Mouse (Mus musculus): ENCODE measurements around the gene Nr1h2. TPM values are rescaled to one million over a fixed set of nuclear protein-coding genes. Genes with fewer than 3 reads are reported as not detected.
A peak's percentile ranks its signal among the peaks of the same experiment; 100 is the strongest.

Nr1h2 gene
- polyA plus RNA-seq, 1 experiment from 2014 or later: 57.2 TPM

DNA sequence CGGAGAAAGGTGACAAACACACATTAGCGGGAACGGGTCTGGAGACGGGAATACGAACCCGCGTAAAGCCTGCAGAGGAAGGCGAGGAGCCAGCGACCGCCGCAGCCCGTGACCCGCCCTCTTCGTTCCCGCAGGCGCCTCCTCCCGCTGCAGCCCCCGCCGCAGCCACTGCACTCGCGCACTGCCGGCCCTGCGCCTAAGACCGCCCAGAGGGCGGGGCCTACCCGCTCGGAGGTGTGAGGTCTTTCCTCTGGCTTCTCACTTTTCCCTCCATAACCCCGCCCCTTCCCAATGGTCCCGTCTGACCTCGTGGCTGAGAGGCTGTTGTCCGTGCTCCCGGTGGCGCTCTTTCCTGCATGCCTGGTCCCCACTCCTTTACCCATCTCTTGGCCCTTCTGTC, 35.4 kb upstream of the Nr1h2 start:
- peak; percentile 35 for ATAC-seq (ENCODE audit: low read depth)
- Histone ChIP-seq H3K4me1 (ENCODE audit: control insufficient read depth, insufficient read depth, low read length) (peaks cover 41% of the 10 kb centered on the region), H3K27ac (ENCODE audit: low read depth, low read length) (peak overlapping the region; percentile 57), H3K27me3 (ENCODE audit: control insufficient read depth, insufficient read depth, low read length) (peaks cover 11% of the 10 kb centered on the region; the same call in 1 of the 2 replicates), H3K4me2 (ENCODE audit: low read depth, low read length) (peak overlapping the region; percentile 73), H3K4me3 (ENCODE audit: low read depth, low read length) (peak overlapping the region; percentile 42), H3K36me3 (ENCODE audit: control insufficient read depth, insufficient read depth, low read length) (no peaks in the 10 kb centered on the region), H3K9me3 (ENCODE audit: control insufficient read depth, low read length) (no peaks in the 10 kb centered on the region), H3K9ac (replicated peaks; ENCODE audit: low read depth, low read length) (peak overlapping the region; percentile 53)
- WGBS: 0% methylated on average over 21 of the region's 33 CpGs

DNA sequence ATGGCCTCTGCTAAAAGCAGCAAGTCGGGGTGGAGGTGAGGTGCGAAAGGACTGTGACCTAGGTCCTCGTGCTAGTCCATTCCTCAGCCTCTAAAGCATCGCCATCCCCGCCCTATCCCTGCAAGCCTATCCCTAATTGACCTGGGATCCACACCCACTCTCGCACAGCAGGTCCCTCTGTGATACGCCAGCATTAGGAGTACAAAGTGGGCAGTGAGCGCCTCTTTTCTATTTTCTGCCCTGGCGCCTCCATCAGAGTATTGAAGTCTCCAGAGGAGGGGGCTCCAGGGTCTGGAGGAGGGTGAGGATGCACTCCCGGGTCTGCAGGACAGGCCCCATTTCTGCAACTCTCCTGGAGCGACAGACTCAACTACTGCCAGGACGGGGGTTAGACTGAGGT, 34.6 kb upstream of the Nr1h2 start:
- no peak for ATAC-seq (ENCODE audit: low read depth)
- H3K9me3 ChIP-seq (ENCODE audit: control insufficient read depth, low read length): no peaks in the 10 kb centered on the region
- H3K9ac ChIP-seq (replicated peaks; ENCODE audit: low read depth, low read length): peak overlapping the region; percentile 53
- H3K4me1 ChIP-seq (ENCODE audit: control insufficient read depth, insufficient read depth, low read length): peaks cover 38% of the 10 kb centered on the region
- peak overlapping the region; percentile 42 for H3K4me3 ChIP-seq (ENCODE audit: low read depth, low read length)
- H3K4me2 ChIP-seq (ENCODE audit: low read depth, low read length): peak overlapping the region; percentile 73
- H3K27me3 ChIP-seq (ENCODE audit: control insufficient read depth, insufficient read depth, low read length): peaks cover 11% of the 10 kb centered on the region; the same call in 1 of the 2 replicates
- H3K27ac ChIP-seq (ENCODE audit: low read depth, low read length): no peak overlapping the region; the same call in 1 of the 2 replicates
- WGBS: 6% methylated on average over 12 of the region's 12 CpGs
- H3K36me3 ChIP-seq (ENCODE audit: control insufficient read depth, insufficient read depth, low read length): no peaks in the 10 kb centered on the region

DNA sequence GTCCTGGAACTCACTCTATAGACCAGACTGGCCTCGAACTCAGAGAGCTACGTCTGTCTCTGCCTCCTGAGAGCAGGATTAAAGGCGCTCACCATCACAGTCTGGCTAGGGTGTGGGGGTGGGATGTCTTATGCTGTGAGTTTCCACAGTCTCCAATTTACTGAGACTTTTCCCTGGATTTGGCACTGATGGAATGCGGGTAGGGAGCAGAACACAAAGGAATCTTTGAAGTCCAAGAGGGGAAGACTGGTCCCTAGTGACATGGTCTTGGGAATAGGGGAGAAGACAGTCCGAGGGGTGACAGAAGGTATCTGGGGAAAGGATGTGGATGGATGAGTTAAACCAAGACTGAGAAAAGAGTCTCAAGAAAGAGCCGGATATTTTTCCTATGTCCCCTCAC, 33.9 kb upstream of the Nr1h2 start:
- H3K4me1 ChIP-seq (ENCODE audit: control insufficient read depth, insufficient read depth, low read length): peaks cover 32% of the 10 kb centered on the region
- 38% methylated on average over 6 of the region's 6 CpGs for WGBS
- peak overlapping the region; percentile 42 for H3K4me3 ChIP-seq (ENCODE audit: low read depth, low read length)
- H3K27me3 ChIP-seq (ENCODE audit: control insufficient read depth, insufficient read depth, low read length): peaks cover 6% of the 10 kb centered on the region; the same call in 1 of the 2 replicates
- no peaks in the 10 kb centered on the region for H3K36me3 ChIP-seq (ENCODE audit: control insufficient read depth, insufficient read depth, low read length)
- H3K27ac ChIP-seq (ENCODE audit: low read depth, low read length): no peak overlapping the region
- H3K9ac ChIP-seq (replicated peaks; ENCODE audit: low read depth, low read length): peak overlapping the region; percentile 37; the same call in 1 of the 2 replicates
- H3K4me2 ChIP-seq (ENCODE audit: low read depth, low read length): peak overlapping the region; percentile 73
- no peak for ATAC-seq (ENCODE audit: low read depth)
- no peaks in the 10 kb centered on the region for H3K9me3 ChIP-seq (ENCODE audit: control insufficient read depth, low read length)

DNA sequence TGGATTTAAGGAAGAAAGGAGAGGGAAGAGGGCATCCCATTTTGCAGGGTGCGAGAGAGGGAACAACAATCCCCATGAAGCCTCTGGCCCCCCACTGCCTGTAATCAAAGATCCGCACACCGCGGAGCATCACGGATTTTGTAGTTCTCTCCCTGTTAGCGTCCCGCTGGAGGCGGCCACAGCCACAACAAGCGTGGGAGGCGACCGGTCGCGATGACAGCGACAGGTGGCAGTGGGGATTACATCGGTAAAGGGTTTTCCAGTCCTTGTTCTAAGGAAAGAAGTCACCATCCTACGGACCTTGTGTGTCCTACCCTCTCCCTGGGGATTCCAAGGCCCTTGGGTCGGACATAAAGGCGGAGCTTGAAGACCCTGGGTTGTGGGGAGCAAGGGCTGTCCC, 33.2 kb upstream of the Nr1h2 start:
- Histone ChIP-seq H3K4me2 (ENCODE audit: low read depth, low read length) (peak overlapping the region; percentile 73), H3K4me3 (ENCODE audit: low read depth, low read length) (peak overlapping the region; percentile 42), H3K36me3 (ENCODE audit: control insufficient read depth, insufficient read depth, low read length) (no peaks in the 10 kb centered on the region), H3K4me1 (ENCODE audit: control insufficient read depth, insufficient read depth, low read length) (peaks cover 26% of the 10 kb centered on the region), H3K27ac (ENCODE audit: low read depth, low read length) (no peak overlapping the region), H3K27me3 (ENCODE audit: control insufficient read depth, insufficient read depth, low read length) (peaks cover 6% of the 10 kb centered on the region; the same call in 1 of the 2 replicates), H3K9me3 (ENCODE audit: control insufficient read depth, low read length) (no peaks in the 10 kb centered on the region), H3K9ac (replicated peaks; ENCODE audit: low read depth, low read length) (no peak overlapping the region)
- ATAC-seq (ENCODE audit: low read depth): peak; percentile 52
- 0% methylated on average over 18 of the region's 18 CpGs for WGBS

DNA sequence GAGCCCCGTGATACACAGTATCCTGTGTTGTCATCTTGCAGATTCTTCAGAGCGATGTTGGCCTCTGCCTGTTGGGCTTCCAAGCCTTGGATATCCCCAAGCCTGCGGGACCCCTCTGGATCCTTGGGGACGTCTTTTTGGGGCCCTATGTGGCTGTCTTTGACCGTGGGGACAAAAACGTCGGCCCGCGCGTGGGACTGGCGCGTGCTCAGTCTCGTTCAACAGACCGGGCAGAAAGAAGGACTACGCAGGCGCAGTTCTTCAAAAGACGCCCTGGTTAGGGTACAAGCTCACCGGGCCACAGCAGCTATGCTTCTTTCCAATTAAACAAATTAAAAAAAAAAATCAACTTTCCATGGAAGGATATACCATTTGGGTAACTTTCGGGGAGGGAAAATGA, 32.8 kb upstream of the Nr1h2 start:
- Histone ChIP-seq H3K27ac (ENCODE audit: low read depth, low read length) (no peak overlapping the region), H3K4me3 (ENCODE audit: low read depth, low read length) (peak overlapping the region; percentile 42), H3K27me3 (ENCODE audit: control insufficient read depth, insufficient read depth, low read length) (peaks cover 6% of the 10 kb centered on the region; the same call in 1 of the 2 replicates), H3K36me3 (ENCODE audit: control insufficient read depth, insufficient read depth, low read length) (no peaks in the 10 kb centered on the region), H3K9me3 (ENCODE audit: control insufficient read depth, low read length) (no peaks in the 10 kb centered on the region), H3K4me1 (ENCODE audit: control insufficient read depth, insufficient read depth, low read length) (peaks cover 22% of the 10 kb centered on the region), H3K9ac (replicated peaks; ENCODE audit: low read depth, low read length) (peak overlapping the region; percentile 41), H3K4me2 (ENCODE audit: low read depth, low read length) (peak overlapping the region; percentile 73)
- WGBS: 12% methylated on average over 19 of the region's 19 CpGs
- no peak for ATAC-seq (ENCODE audit: low read depth)

DNA sequence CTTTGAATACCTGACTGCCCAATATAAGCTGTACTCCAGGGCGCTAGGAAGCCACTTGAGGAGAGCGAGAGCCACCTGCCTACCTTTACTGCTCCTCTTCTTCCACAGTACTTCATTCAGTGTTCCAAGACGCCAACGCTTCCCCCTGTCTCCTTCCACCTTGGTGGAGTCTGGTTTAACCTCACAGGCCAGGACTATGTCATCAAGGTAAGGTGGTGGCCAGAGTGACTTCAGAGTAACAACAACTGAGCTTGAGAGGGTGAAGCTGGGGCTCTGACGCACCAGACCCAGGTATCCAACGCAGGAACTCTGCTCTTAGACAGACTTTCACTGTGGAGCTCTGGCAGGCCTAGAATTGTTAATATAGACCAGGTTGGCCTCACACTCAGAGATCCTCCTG, 31.9 kb upstream of the Nr1h2 start:
- WGBS: 94% methylated on average over 6 of the region's 6 CpGs
- no peak for ATAC-seq (ENCODE audit: low read depth)
- Histone ChIP-seq H3K9ac (replicated peaks; ENCODE audit: low read depth, low read length) (no peak overlapping the region), H3K27me3 (ENCODE audit: control insufficient read depth, insufficient read depth, low read length) (peaks cover 3% of the 10 kb centered on the region; the same call in 1 of the 2 replicates), H3K4me2 (ENCODE audit: low read depth, low read length) (no peak overlapping the region), H3K36me3 (ENCODE audit: control insufficient read depth, insufficient read depth, low read length) (no peaks in the 10 kb centered on the region), H3K27ac (ENCODE audit: low read depth, low read length) (no peak overlapping the region), H3K9me3 (ENCODE audit: control insufficient read depth, low read length) (no peaks in the 10 kb centered on the region), H3K4me1 (ENCODE audit: control insufficient read depth, insufficient read depth, low read length) (peaks cover 21% of the 10 kb centered on the region), H3K4me3 (ENCODE audit: low read depth, low read length) (no peak overlapping the region)

DNA sequence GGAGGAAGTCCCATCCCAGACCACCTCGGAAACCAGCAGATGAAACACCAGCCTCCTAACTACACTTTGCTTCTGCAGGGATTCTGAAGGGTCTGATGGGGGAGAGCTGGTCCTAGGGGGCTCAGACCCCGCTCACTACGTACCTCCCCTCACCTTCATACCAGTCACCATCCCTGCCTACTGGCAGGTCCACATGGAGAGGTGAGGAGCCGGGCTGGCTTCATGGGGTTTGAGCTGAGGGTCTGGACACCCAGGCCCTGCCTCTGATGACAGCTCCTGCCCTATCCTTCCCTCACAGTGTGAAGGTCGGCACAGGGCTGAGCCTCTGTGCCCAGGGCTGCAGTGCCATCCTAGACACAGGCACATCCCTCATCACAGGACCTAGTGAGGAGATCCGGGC, 31.2 kb upstream of the Nr1h2 start:
- Histone ChIP-seq H3K9ac (replicated peaks; ENCODE audit: low read depth, low read length) (no peak overlapping the region), H3K9me3 (ENCODE audit: control insufficient read depth, low read length) (no peaks in the 10 kb centered on the region), H3K4me3 (ENCODE audit: low read depth, low read length) (no peak overlapping the region), H3K27me3 (ENCODE audit: control insufficient read depth, insufficient read depth, low read length) (peaks cover 3% of the 10 kb centered on the region; the same call in 1 of the 2 replicates), H3K27ac (ENCODE audit: low read depth, low read length) (no peak overlapping the region), H3K4me2 (ENCODE audit: low read depth, low read length) (no peak overlapping the region), H3K4me1 (ENCODE audit: control insufficient read depth, insufficient read depth, low read length) (peaks cover 21% of the 10 kb centered on the region), H3K36me3 (ENCODE audit: control insufficient read depth, insufficient read depth, low read length) (no peaks in the 10 kb centered on the region)
- ATAC-seq (ENCODE audit: low read depth): no peak
- WGBS: 86% methylated on average over 6 of the region's 6 CpGs

DNA sequence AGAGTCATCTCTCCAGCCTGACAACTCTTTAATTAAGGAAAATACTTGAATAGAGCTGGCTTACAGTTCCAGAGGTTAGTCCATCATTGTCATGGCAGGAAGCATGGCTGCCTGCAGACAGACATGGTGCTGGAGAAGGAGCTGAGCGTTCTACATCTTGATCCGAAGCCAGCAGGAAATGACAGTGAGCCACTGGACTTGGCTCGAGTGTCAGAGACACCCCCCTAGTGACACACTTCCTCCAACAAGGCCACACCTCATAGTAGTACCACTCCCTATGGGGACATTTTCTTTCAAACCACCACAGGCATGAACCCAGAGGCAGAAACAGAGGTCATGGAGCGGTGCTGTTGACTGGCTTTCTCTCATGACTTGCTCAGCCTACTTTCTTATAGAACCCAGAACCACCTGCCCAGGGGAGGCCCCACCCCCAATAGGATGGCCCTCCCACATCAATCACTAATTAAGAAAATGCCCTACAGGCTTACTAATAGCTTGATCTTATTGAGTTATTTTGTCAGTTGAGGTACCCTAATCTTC, 30.6 kb upstream of the Nr1h2 start:
- H3K9me3 ChIP-seq (ENCODE audit: control insufficient read depth, low read length): no peaks in the 10 kb centered on the region
- H3K4me2 ChIP-seq (ENCODE audit: low read depth, low read length): no peak overlapping the region
- 83% methylated on average over 4 of the region's 4 CpGs for WGBS
- no peak overlapping the region for H3K27ac ChIP-seq (ENCODE audit: low read depth, low read length)
- no peak overlapping the region for H3K9ac ChIP-seq (replicated peaks; ENCODE audit: low read depth, low read length)
- H3K36me3 ChIP-seq (ENCODE audit: control insufficient read depth, insufficient read depth, low read length): no peaks in the 10 kb centered on the region
- peaks cover 17% of the 10 kb centered on the region for H3K4me1 ChIP-seq (ENCODE audit: control insufficient read depth, insufficient read depth, low read length)
- ATAC-seq (ENCODE audit: low read depth): no peak
- H3K27me3 ChIP-seq (ENCODE audit: control insufficient read depth, insufficient read depth, low read length): peaks cover 3% of the 10 kb centered on the region; the same call in 1 of the 2 replicates
- no peak overlapping the region for H3K4me3 ChIP-seq (ENCODE audit: low read depth, low read length)

DNA sequence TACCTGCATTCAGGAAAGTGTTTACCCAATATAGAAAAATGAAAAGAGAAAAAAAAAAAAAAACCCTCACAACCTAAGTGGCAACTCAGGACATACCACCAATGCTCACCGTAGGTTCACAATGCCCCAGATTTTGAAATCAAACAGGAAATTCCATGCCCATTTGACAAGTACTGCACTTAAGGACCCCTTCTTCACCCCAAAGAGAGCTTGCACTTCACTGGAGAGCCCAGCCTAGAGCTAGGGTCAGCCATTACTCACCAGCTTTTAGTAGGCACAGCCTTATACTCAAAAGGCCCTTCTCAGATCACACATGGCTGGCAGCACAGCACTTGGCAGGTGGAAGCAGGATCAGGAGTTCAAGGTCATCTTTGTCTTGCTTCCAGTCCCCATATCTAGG, 29.4 kb upstream of the Nr1h2 start:
- no peaks in the 10 kb centered on the region for H3K9me3 ChIP-seq (ENCODE audit: control insufficient read depth, low read length)
- H3K4me1 ChIP-seq (ENCODE audit: control insufficient read depth, insufficient read depth, low read length): peaks cover 9% of the 10 kb centered on the region
- H3K4me3 ChIP-seq (ENCODE audit: low read depth, low read length): no peak overlapping the region
- no peak for ATAC-seq (ENCODE audit: low read depth)
- H3K27ac ChIP-seq (ENCODE audit: low read depth, low read length): no peak overlapping the region
- peaks cover 3% of the 10 kb centered on the region; the same call in 1 of the 2 replicates for H3K27me3 ChIP-seq (ENCODE audit: control insufficient read depth, insufficient read depth, low read length)
- no peaks in the 10 kb centered on the region for H3K36me3 ChIP-seq (ENCODE audit: control insufficient read depth, insufficient read depth, low read length)
- H3K9ac ChIP-seq (replicated peaks; ENCODE audit: low read depth, low read length): no peak overlapping the region
- WGBS: 93% methylated on average over 1 of the region's 1 CpGs
- no peak overlapping the region for H3K4me2 ChIP-seq (ENCODE audit: low read depth, low read length)

Data from neural tube, embryonic 14.5 days (tissue).